Mouse (Mus musculus) CD4-positive helper T cell, adult 2 months (primary cell): Measurements from ENCODE around the gene Calm2.

Experiments used
- DNase-seq: peaks from one replicate; pipeline ENCODE4 v3.0.0-alpha.2; 2012; ENCODE audit warnings: low read depth, missing footprints, low spot score

The Calm2 gene

GRCm38 (mm10) chr17:87446767-87447611, at the start of gene Calm2:
Calm2 (minus strand) TSS chr17:87446935.
- peak; percentile 98 for DNase-seq

GRCm38 (mm10) chr17:87495504-87495903, 48.8 kb upstream of the Calm2 start:
- no peak for DNase-seq

GRCm38 (mm10) chr17:87494310-87494709, 47.6 kb upstream of the Calm2 start:
- DNase-seq, result no peak

- DNase-seq, result no peak
Observed at GRCm38 (mm10) chr17:87492286-87492685, 45.6 kb upstream of the Calm2 start.

GRCm38 (mm10) chr17:87490295-87490694, 43.6 kb upstream of the Calm2 start:
- DNase-seq, result no peak

- DNase-seq, result no peak
Observed at GRCm38 (mm10) chr17:87485751-87486150, 39.0 kb upstream of the Calm2 start.

- DNase-seq, result no peak
Observed at GRCm38 (mm10) chr17:87482867-87483266, 36.1 kb upstream of the Calm2 start.

GRCm38 (mm10) chr17:87478569-87478968, 31.8 kb upstream of the Calm2 start:
- no peak for DNase-seq

- no peak for DNase-seq
Observed at GRCm38 (mm10) chr17:87477611-87478010, 30.9 kb upstream of the Calm2 start.

- no peak for DNase-seq
Observed at GRCm38 (mm10) chr17:87475356-87475755, 28.6 kb upstream of the Calm2 start.

- no peak for DNase-seq
Observed at GRCm38 (mm10) chr17:87474501-87474795, 27.7 kb upstream of the Calm2 start.

GRCm38 (mm10) chr17:87473736-87474500, 27.2 kb upstream of the Calm2 start:
- peak; percentile 56 for DNase-seq

GRCm38 (mm10) chr17:87473441-87473735, 26.7 kb upstream of the Calm2 start:
- no peak for DNase-seq

- DNase-seq, result no peak
Observed at GRCm38 (mm10) chr17:87472879-87473278, 26.1 kb upstream of the Calm2 start.

GRCm38 (mm10) chr17:87471661-87472060, 24.9 kb upstream of the Calm2 start:
- DNase-seq, result no peak

- no peak for DNase-seq
Observed at GRCm38 (mm10) chr17:87470797-87471196, 24.1 kb upstream of the Calm2 start.

- DNase-seq, result no peak
Observed at GRCm38 (mm10) chr17:87470282-87470681, 23.5 kb upstream of the Calm2 start.

- no peak for DNase-seq
Observed at GRCm38 (mm10) chr17:87469428-87469827, 22.7 kb upstream of the Calm2 start.

GRCm38 (mm10) chr17:87468616-87469015, 21.9 kb upstream of the Calm2 start:
- no peak for DNase-seq

GRCm38 (mm10) chr17:87461499-87461896, 14.8 kb upstream of the Calm2 start:
- DNase-seq, result no peak

- DNase-seq, result no peak
Observed at GRCm38 (mm10) chr17:87460669-87461498, 14.1 kb upstream of the Calm2 start.
